Mouse (Mus musculus): ENCODE data around the gene Rhbdd1.
A peak's percentile ranks its signal among the peaks of the same experiment; 100 is the strongest.

Gene Rhbdd1

GRCm38 (mm10) chr1:82362165-82362564 lies 45.9 kb downstream of the Rhbdd1 start:
- peak; percentile 48 for ATAC-seq (ENCODE audit: low TSS enrichment)

- no peak for ATAC-seq (ENCODE audit: low TSS enrichment)
Measured at GRCm38 (mm10) chr1:82364047-82364446, 47.8 kb downstream of the Rhbdd1 start.

- ATAC-seq (ENCODE audit: low TSS enrichment): no peak
Measured at GRCm38 (mm10) chr1:82364468-82364867, 48.2 kb downstream of the Rhbdd1 start.

GRCm38 (mm10) chr1:82371636-82372428 lies 55.6 kb downstream of the Rhbdd1 start:
- ATAC-seq (ENCODE audit: low TSS enrichment): no peak

- ATAC-seq (ENCODE audit: low TSS enrichment): no peak
Measured at GRCm38 (mm10) chr1:82373924-82374323, 57.7 kb downstream of the Rhbdd1 start.

DNA sequence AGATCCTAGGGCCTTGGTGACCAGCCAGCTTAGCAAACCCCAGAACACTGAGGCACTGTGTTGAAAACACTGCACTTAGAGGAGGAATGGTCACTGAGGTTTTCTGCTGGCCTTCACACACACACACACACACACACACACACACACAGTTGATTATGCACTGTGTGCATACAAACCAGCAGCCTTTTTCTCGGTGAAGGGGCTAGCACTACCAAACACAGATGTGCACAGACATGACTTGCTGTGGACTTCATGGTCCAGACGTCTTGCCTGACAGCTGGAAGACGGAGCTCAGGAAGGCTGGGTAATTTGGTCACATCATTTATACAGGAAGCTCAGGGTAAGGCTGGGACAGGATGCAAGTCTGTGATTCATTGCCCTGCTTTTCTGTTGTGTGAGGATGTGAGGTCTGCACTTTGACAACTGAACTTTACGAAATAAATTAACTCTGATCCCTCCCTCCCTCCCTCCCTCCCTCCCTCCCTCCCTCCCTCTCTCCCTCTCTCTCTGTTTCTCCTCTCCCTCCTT lies 58.6 kb downstream of the Rhbdd1 start:
- no peak for ATAC-seq (ENCODE audit: low TSS enrichment)

- no peak for ATAC-seq (ENCODE audit: low TSS enrichment)
Measured at GRCm38 (mm10) chr1:82375452-82375851, 59.2 kb downstream of the Rhbdd1 start.

- no peak for ATAC-seq (ENCODE audit: low TSS enrichment)
Measured at GRCm38 (mm10) chr1:82381946-82382345, 65.7 kb downstream of the Rhbdd1 start.

DNA sequence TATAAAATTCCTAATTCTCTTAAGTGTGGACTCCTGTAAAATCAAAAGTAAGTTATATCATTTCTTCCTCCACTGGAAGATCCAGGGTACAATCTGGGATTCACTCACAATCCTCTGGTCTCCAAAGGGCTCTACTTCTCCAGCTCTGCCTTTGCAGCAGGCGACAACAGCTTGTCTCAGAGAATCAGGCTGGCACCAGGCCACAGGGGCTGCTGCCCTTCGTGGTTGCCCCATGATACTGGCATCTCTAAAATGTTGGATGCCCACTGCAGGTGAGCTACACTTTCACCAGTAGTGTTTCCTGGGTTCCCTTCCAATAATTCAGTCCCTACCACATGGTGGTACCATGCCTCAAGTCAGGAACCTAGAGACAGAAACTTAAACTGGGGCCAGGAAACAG lies 67.9 kb downstream of the Rhbdd1 start:
- ATAC-seq (ENCODE audit: low TSS enrichment): no peak

DNA sequence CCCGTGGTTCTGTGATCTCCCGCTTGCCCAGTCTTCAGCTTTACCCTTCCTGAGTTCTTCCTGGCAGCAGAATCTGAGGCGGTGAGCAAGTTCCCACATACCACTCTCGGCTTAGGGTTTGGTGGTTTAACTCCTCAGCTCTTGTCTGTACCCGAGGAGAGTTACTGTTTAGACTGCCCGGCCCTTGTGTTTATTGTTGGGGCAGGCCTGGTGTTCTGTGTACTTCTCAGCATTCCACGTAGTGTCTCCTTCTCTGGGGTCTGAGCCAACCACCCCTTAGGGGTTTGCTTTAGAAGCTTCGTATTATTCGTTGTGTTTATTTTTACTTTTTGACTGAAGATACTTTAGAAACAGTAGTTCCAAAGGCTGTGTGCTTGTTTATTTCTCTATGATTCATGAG lies 68.8 kb downstream of the Rhbdd1 start:
- ATAC-seq (ENCODE audit: low TSS enrichment): no peak

DNA sequence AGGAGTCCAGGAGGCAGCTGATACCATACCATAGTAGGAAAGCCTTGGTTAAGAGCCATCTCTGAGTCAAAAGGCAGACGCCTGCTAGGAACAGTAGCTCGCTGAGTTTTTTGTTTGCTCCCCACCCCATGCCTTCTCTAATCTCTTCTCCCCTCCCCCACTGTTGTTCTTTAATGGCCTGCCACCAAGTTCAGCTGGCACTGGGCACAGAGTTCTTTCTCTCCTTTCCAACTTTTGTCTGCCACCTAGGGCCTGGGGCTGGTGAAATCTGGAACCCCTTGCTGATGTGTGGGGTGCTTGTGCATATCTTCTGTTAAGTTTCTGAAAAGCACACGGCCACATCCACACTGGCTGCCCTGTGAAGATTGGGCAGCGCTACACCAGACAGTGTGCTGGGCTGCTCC lies 69.6 kb downstream of the Rhbdd1 start:
- ATAC-seq (ENCODE audit: low TSS enrichment): no peak

DNA sequence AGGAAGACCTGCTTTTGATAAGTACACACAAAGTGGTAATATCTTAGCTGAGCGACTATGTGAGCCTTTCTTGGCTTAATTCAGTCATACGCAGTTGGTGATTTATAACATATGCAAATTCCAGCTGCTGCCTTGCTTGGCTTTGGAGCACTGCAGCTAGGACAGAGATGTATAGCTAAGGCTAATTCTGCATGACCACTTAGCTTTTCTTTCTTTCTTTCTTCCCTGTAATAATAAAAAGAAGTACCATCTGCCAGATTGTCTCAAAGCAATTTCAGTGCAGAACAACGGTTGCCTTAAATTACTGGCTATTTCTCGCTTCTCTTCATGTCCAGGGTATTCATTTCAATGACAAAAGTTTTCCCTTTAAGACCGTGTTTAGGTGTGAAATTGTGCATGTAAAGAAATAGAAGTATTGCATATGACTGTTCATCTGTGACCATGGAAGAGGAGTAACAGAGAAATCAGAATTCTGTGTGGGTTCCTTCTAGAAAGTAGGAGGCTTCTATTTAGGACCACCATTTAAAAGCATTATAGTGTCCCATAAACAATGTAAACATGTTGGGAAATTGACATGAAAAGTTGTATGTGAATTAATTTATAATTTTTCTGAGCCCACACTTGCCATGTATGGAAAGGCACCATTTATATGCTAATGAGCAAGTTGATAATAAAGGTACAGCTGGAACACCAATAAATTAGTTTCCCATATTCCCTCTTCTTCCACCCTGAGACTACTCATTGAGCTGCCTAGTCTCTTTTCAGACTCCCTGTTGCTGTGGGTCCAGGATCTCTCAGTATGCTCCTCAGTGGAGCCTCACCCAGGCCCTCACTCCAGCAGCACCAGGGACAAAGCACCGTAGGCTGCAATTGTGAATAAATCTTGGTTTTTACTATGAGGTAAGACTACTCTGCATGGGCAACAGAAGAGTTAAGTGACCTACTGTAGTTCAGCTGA lies 70.8 kb downstream of the Rhbdd1 start:
- no peak for ATAC-seq (ENCODE audit: low TSS enrichment)

- no peak for ATAC-seq (ENCODE audit: low TSS enrichment)
Measured at GRCm38 (mm10) chr1:82389371-82389770, 73.1 kb downstream of the Rhbdd1 start.

DNA sequence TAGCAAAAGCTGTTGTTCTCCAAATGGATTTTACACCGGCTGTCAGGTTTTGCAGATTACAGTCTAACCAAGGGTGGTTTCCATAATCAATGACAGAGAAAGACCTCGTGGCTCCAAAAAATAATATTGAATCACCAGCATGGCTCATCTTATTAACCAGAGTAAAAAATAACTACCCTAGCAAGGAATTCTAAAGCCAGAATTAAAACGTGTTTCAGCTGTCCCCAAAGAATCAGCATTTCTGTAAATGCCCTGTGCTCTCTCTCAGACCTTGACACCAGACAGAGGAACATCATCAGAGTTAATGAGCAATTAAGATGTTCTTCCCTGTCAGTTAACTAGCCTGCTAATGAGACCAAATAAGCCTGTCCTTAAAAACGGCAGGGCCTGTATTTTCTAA lies 79.1 kb downstream of the Rhbdd1 start:
- ATAC-seq (ENCODE audit: low TSS enrichment): no peak

DNA sequence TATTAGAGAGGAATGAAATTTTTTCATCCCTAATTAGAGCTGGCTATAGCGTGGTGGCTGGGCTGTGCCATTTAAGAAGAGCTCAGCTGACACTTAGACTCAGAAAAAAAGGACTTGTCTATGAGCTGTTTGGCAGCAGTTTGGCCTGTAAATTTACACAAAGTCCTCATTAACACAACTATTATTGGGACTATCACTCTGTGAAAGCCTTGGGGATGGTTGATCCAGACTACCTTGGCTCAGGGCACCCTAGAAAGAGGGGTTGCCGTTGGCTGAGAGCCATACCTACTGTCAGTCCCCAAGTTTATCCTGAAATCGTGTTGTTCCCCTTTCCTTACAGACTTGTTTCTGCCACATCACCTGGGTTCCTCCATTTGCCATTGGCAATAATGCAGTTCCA lies 91.5 kb downstream of the Rhbdd1 start:
- no peak for ATAC-seq (ENCODE audit: low TSS enrichment)

- ATAC-seq (ENCODE audit: low TSS enrichment): no peak
Measured at GRCm38 (mm10) chr1:82409271-82409670, 93.0 kb downstream of the Rhbdd1 start.

GRCm38 (mm10) chr1:82410548-82410947 lies 94.3 kb downstream of the Rhbdd1 start:
- ATAC-seq (ENCODE audit: low TSS enrichment): no peak

DNA sequence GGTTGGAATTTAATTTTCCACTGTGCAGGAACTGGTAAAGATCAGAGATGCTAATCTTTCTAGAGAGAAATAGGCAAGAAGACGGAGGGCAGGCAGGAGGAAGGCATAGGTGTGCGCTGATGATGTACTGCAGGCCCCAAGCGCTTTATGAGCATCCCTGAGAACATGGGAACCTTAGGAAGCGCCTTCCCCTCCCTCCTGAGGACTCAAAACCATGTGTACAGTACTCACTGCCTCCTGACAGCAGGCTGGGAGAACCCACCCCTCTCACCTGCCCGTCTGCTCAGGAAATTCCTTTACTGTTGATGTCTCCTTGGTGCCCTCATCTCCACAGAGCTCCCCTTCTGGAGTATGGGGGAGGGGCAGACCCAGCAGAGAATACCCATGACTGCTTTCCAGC lies 95.3 kb downstream of the Rhbdd1 start:
- ATAC-seq (ENCODE audit: low TSS enrichment): peak; percentile 9; the same call in 1 of the 2 replicates

DNA sequence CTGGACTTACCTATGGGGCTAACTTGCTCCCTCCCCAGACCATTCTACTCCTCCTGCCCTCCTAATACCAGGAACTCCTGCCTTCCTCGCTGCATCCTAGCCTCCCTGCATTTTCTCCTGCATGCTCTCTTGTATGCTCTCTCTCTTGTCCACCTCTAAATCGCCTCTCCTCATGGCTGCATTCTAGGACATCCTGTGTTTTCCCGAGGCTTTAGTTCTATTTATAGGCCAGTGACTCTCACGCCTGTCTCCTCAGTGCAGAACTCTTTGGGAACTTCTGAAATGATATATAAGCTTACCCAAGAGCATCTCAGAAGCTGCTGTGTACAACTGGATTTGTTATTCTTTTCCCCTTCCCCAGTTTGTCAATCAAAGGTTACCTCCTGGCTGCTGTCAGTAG lies 95.8 kb downstream of the Rhbdd1 start:
- peak; percentile 74 for ATAC-seq (ENCODE audit: low TSS enrichment)

DNA sequence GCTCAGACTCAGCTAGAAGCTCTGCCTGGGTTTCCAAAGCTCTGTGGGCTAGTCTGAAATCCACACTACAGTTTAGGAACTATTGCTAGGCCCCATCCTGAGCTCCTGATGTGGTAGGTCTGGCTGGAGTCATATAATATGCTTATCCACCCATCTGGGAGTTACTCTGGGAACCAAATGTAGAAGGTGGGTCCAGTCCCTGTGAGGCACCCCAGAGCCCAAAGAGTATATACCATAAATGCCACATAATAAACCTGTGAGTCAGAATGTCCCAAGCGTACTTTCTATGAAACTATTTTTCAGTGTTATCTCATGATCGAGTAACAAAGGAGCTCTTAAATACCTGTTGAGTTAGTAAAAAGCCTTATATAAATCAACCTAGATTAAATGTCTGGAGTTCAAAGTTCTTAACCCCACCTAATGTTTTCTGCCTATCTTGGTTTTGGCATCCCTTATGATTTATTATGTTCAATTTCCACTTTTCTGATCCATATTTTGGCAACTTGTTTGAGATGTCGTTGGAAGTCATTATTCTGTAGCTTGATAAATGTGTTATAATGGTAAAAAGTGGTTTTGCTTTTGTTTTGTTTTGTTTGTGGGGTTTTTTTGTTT lies 98.3 kb downstream of the Rhbdd1 start:
- ATAC-seq (ENCODE audit: low TSS enrichment): no peak

GRCm38 (mm10) chr1:82415641-82416040 lies 99.4 kb downstream of the Rhbdd1 start:
- no peak for ATAC-seq (ENCODE audit: low TSS enrichment)

DNA sequence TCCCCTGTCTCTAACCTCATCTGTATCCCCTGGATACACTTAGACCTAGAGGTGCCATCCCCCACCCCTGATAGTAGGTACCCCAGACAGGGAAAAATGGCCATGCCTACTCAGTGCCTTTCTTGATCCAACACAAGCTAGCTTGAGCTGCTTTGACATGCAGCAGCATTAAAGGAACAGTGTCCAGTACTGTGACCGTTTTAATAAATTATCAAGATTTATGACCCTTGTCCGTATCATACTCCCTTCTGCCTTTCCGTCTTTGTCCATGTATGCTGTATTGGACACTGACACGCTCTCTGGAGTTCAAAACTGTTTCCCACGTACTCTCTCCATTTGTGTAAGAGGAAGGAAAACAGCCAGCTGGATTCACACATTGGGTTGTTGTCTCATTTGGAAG lies 111.5 kb downstream of the Rhbdd1 start:
- no peak for ATAC-seq (ENCODE audit: low TSS enrichment)

Measured in frontal cortex, adult (tissue).